Mouse (Mus musculus): ENCODE measurements around the gene Rapgef2.

- TF ChIP-seq GATA1 (IDR thresholded peaks at IDR 0.05; ENCODE audit: borderline replicate concordance, low read length): no peak
- no peak for TF ChIP-seq FLI1 (IDR thresholded peaks at IDR 0.05; ENCODE audit: low read length)
Measured at GRCm38 (mm10) chr3:79296049-79296448, 9.7 kb upstream of the Rapgef2 start.

Measured in megakaryocyte, embryonic 14.5 days (primary cell).